Mouse (Mus musculus) kidney, postnatal 10 days (tissue): ENCODE results near the gene Mmp9.
A peak's percentile ranks its signal among the peaks of the same experiment; 100 is the strongest.

Experiments used
- DNase-seq: peaks from one replicate; pipeline ENCODE4 v3.0.0; 2021; ENCODE audit warnings: mixed read lengths

The Mmp9 gene

DNA sequence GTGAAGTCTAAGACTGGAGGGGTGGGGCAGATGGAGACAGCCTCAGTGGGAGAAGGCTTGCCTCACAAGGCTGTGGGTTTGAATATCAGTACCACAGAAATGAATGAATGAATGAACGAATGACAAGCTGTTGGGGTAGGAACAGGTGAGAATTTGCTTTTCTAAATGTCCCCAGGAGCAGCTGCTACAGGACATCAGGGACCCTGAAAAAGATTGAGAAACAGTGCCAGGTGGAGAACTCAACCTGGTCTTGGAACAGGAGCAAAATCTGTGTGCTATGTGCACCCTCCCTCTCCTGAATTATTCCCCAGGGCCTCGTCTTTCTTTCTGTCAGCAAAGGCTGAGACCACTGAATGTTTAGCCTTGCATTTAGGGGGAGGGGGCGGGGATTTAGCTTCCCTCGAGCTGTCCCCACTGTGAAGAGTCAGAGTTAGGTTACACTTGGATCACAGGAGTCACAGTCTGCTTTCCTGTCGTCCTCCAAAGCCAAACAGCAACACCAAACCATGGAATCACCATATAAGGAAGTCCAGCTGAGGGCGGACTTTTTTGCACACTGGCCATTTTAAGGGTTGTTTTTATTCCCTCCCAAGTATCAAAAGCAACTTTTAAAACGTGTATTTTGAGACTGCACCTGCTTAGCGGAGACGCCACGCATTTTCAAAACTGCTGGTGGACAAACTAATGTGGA lies at the start of gene Mmp9:
Mmp9 (plus strand) TSS at position 641 of the 691 bp plus-strand sequence.
- DNase-seq: no peak

DNA sequence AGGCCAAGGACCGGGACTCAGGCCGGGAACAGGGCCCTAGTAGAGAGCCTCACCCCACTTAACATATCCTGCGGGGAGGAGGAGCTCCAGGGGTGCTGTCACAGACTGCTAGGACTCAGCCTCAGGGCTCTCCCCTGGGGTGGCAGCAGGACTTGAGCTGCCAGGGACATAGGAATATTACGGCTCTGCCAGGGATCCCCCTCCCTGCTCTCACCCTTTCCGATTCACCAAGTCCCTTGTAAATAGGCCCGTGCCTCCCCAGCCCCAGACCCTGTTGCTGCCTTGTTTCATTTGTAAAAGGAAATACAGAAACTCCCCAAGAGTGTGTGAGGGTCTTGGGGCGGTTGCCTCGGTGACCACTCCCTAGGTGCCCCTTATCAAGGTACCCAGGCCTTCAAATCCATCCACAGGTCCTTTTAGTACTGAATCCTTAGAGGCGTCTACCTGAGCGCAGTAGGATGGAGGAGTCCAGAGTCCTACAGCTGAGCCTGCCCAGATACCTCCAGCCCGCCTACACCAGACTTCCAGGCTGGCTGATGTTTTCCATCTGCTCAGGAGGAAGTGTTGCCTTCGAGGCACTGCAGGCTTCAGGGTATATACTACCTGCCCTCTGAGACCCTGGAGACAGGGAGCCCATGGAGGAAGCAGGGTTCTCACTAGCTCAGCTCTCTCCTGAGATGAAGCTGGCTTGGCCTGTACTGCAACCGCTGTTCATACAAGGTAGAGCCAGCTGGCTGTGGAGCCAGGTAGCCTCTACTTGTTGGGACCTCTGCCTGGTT lies 49.3 kb upstream of the Mmp9 start:
- DNase-seq: no peak

DNA sequence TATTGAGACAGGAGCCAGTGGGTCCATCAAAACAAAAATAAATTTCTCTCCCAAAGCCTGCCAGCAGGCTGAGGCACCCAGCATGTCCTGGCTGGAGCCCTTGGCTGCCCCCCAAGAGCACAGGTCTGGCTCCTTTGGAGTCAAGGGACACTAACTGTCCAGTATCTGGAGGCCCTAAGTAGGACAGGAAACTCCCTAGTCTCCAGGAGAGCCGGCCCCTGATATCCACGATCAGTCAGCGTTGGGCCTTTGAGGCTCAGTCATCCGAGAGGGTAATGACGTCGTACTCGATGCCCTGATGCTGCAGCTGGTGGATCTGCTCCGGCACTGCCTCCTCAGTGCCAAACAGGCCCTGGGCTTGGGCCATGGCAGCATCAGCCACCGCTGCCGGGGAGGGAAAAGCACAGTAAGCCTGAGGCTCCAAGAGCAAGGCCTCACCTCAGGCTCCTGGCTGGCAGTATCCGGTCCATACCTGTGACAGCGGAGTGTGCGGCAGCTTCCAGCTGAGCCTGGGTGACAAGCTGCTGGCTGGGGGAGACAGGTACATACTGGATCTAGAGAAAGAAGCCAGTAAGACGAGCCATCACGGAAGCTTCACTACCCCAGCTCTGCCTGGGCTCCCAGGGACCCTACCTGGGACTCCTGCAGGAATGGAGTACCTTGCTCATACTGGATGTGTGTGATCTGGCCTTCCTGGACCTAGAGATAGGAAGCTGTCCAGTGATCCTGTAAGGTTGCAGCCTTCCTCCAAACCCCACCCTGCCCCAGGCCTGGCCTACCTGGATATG lies 48.5 kb upstream of the Mmp9 start:
- no peak for DNase-seq

DNA sequence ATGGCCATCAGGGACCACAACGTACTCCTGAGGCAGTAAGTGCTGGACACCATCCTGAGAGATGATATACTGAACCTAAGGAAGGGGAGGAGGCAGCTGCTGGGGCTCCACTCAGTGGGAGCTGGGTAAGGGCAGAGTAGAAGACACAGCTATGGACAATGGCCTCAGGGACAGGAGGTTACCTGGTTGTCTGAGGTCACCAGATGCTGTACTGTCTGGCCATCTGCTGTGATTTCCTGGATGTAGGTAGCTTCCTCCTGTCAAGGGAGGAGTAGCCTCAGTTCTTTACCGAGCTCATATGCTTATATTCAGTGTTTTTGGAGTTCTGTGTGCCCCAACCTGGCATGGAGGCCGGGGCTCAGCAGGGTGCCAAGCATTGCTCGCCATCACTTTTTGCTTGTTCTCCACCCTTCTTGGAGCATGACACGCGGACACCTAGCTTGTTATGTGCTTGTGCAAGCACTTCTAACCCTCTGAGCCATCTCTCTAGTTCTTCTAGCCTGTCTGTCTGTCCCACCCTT lies 47.8 kb upstream of the Mmp9 start:
- DNase-seq: no peak

DNA sequence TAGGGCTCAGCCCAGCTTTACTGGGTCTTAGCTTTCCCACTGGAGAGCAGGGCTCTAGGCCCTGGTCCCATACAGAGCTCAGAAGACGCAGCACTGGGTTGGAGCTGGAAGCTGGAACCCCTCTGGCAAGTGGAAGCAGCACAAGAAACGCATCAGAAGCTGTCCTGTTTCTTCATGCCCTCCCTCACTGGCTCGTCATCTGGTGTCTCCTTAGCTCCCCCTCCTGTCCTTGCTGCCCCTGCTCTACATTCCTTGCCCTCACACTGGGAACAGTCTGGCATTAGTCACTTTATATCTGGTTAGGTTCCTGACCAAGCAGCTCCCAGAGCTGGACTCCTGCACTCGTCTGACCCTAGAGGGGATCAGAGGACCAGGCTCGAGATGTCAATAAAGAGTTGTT lies 46.5 kb upstream of the Mmp9 start:
- DNase-seq: no peak

DNA sequence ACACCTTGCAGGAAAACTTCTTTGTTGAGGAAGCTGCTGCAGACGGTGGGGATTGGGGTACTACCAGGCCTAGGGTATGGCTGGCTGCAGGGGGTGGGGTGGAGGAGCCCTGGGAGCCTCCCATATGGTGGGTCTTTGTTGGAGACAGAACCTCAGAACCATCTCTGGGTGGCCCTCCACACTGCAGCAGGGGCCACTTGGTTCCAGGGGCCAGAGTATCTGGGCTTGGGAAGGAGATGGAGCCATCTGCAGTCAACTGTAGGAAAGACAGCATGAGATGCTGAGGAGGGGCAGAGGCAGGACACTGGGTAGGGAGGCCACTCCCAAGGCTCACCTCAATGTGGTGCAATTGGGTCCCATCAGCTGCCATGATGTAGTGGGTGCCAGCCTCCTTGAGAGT lies 45.9 kb upstream of the Mmp9 start:
- no peak for DNase-seq

DNA sequence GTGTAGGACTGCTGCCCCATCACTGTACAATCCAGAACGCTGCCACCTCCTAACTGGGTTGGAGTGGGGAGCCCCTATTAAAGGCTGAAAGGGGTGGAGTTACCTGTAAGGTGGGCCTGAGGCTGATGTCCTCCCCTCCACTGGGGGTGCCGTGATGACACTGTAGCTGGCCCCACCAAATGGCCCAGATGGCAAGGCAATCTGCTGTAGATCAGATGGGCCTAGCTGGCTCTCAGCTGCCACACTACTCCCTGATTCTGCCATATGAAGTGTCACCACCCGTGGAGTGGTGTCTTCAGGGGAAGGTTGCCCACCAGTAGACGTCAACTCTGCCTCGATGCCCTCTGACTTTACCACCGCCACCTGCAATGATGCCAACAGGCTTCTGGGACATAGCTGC lies 44.7 kb upstream of the Mmp9 start:
- no peak for DNase-seq

DNA sequence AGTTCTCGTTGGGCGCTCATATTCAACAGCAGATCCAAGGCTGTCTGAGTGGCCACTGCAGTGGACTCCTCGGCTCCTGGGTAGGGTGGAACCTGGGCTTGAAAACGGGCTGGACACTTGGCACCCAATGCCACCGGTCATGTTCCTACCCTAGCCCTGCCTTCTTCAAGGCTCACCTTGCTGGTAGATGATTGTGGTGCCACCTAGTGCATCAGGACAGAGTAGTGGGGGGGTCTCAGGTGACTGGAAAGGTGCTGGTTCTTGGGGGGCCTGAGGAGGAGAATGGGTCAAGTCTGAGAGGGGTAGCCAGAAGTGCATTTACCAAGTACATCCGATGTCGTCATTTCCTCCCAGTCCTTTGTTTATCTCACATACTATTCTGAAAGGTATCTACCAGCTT lies 42.6 kb upstream of the Mmp9 start:
- no peak for DNase-seq

DNA sequence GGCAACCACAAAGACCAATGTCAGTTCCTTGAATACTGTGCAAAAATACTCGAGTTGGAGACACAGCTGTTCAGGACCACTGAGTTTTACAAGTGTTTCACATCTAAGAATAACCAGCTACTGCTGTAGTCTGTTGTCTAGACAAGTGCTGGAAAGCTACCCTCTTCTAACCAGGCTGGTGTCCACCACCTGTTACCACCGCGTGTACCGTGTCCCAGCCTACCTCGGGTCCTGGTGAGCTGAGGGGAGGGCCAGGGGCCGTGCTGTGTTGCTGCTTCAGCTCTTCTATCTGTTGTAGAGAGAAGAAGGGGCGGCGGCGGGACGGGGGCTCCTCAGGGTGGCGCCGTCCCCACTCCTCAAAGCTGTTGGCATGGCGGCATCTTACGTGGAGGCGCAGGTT lies 41.5 kb upstream of the Mmp9 start:
- DNase-seq: no peak

DNA sequence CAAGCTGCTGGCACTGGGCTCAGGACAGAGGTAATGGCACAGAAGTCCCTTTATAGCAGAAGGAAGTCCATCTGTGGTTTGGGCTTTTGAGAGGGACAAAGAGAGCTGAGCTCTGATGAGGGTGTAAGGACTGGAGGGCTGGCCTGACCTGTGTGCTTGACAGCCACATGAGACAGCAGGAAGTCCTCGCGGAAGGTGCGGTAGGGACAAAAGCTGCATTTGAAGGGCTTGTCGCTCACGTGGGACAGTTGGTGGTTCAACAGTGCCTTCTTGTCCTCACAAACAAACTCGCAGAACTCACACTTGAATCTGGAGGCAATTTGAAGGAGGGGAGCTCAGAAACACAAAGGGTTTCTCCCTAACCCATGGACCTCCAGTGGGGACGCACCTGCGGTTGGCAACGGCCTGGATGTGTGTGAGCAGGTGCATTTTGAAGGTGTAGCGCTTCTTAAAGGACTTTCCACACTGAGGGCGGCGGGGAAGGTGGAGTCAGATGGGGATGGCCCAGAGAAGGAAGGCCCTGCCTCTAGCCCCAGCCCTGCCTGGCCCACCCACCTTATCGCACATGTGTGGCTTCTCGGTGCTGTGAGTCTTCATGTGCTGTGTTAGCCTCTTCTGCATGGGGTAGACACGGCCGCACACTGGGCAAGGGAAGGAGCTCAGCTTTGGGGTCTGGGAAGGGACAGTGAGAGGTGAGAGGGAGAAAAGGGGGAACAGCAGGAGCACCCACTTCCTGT lies 40.7 kb upstream of the Mmp9 start:
- no peak for DNase-seq

DNA sequence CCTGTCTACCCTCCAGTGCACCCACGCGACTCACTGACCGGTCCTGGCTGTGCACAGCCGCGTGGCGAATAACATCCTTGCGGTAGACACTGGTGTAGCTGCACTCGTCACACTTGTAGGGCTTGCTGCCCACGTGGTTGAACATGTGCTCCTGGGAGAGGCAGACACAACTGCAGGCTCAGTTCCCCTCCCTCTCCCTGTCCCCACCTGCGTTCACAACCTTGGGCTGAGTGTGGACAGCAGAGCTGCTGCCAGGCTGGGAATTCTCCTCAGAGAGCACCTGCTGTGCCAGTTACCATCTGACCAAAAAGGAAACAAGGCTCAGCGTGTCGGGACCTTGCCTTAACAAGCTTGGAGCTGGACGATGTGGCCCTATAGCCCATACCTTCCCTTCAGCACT lies 39.2 kb upstream of the Mmp9 start:
- no peak for DNase-seq

DNA sequence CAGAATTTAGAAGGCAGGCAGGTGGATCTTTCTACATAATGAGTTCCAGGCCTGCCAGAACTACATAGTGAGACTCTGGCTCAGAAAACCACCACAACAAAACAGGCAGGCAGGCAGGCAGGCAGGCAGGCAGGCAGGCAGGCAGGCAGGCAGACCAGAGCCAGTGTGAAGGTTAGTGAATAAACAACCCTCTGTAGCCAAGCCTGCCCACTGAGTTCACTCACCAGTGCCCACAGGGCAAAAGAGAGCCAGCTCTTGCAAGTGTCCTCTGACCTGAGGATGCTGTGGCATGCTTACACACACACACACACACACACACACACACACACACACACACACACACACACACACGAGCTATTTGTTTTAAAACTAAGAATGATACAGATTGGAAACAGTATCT lies 37.1 kb upstream of the Mmp9 start:
- DNase-seq: no peak

DNA sequence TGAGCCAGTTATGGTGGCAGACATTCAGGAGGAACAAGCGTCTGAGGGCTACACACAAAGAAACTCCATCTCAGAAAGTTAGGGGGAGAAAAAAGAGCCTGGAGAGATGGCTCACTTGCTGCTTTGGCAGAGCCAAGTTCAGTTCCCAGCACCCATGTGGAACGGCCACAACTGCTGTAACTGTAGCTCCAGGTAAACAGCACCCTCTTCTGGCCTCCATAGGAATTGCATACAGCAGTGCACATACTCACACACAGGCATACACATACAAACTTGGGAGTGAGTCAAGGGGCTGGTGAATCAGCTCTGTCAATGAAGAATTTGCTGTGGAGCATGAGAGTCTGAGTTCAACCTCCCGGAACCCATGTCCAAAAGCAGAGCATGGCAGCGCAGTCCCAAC lies 34.5 kb upstream of the Mmp9 start:
- no peak for DNase-seq

DNA sequence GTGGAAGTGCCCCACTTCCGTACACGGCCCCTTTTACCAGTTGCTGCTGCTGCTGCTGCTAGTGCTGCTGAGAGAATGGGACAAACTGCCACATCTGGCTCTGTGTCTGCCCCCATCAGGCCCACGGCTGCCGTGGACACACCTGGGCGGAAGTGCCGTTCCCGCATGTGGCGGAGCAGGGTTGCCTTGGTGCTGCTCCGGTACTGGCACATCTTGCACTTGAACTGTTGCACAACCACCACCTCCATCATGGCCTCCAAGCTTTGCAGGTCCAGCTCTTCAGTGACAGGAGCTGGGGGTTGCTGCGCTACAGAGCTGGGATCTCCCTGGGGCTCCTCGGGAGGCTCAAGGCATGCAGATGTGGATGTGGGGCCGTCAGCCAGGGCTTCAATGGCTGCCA lies 33.1 kb upstream of the Mmp9 start:
- DNase-seq: no peak

DNA sequence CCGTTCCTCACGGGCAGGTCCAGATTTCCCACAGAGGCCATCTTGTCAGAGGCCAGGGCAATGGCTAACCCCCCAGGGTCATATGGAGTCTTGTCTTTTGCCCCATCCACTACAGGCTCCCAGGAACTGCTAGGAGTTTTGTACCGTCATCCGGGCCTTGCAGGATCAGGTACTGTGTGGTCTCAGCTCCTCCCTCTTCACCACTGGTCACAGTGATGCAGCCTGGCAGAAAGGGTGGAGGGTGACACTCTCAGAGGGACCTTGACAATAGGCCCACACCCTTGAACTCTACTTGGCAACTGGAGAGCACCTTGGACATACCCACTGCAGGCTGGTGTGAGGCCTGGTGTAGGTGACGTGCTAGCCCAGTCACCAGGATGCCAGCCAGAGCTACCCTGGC lies 32.6 kb upstream of the Mmp9 start:
- no peak for DNase-seq

DNA sequence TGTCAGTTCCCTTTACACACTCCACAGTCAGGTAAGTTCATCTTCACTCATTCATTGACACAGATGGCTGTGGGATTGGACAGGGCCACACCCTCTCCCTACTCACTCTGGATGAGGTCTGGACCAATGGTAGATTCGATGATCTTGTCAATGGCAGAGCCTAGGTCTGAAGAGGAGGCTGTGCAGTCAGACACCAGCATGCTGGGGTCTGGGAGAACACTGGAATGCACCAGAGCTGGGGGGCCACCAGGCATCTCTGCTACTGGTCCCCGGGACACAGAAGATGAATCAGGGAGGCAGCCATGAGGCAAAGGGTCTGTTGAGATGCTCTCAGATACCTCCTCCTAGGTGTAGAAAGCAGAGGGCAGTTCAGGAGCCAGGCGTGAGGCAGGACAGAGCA lies 31.5 kb upstream of the Mmp9 start:
- no peak for DNase-seq

DNA sequence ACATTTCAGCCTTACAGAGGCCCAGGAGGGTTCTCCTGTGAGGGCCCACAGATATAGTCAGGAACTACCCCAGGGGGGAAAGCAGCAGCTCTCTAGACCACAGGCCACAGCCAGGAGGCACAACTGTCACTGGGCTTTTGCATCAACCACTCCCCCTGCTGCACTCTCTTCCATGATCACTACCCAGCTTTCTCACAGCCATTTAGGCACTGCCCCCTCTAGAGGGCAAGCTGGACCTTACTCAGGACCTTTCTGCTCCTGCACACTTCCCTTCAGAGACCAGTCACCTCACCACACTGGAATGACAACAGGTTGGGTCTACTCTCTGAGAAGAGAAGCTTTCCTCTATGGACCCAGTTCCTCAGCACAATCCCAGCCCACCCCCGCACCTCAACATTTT lies 31.0 kb upstream of the Mmp9 start:
- DNase-seq: peak; percentile 69

DNA sequence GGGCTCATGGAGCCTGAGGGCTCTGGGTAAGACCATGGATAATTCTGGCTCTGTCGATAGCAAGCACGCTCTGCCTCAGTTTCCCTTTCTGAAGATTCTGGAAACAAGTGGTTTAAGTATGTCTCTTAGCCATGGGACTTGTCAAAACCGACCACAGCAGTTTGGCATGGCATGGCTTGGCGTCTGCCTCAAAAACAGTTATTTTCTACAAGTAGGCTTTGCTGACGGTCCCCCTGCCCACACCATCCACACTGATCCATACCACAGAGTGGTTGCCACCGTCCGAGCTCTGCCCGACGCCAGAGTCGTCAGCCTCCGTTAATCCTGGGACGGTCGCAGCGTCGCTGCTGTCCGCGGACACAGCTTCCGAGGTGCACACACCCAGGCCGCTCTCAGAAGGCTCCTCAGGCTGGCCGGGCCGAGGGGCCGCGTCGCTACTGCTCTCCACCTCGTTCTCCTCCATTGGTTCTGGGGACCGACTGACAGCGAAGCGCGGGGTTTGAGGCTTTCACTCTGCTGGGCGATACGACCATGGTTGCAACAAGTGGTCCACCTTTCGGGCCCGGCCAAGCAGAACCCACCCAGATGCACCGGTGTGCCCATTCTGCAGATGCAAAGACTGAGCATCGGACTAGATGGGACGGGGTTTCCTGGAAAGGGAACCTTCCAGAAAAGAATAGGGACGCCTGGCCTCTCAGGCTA lies 30.1 kb upstream of the Mmp9 start:
- no peak for DNase-seq

DNA sequence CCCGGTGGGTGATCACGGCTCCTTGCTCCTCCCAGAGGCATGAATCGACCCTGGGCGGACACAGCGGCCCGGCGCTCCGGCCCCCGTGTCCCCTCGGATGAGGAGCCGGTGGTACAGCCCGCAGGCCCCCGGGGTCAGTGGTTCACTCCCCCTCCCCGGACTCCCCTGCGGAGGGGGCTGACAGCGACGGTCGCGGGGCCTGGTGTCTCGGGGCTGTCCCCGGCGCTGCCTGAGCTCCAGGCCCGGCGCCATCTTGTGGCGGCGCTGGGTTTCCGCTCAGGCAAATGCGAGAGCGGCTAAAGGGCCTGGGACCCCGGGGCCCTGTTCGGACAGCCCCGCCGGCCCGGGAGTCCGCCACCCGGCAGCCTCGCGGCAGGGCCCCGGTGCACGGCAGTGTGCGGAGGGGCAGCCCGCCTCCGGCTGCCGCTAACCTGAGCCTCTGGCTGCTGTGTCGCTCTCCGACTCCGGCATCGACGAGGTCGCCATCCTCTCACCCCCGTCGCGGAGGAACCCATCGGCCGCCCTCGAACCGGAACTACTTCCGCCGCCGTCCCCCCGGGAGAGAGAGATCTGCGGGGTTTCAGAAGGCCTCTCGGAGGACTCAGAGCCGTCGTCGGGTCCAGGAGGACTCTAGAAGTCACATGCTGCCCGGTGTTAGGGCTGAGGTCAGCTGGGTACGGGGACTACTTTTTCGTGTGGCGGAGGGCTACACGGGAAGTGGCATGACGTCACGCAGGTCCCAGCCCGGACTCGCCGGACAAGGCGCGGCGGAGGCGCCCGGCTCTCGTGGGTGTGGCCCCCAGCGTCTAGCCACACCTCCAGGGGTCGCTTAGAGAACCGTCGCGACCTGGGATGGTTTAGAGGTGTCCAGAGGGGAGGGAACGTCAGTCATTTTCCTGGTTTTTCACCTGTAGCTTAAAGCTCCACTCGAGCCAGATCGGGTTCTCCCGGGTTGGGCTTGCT lies 29.2 kb upstream of the Mmp9 start, which contains the start of gene Zfp335:
Zfp335 (minus strand) TSS at position 672 of the 963 bp plus-strand sequence.
- DNase-seq: peak; percentile 97

DNA sequence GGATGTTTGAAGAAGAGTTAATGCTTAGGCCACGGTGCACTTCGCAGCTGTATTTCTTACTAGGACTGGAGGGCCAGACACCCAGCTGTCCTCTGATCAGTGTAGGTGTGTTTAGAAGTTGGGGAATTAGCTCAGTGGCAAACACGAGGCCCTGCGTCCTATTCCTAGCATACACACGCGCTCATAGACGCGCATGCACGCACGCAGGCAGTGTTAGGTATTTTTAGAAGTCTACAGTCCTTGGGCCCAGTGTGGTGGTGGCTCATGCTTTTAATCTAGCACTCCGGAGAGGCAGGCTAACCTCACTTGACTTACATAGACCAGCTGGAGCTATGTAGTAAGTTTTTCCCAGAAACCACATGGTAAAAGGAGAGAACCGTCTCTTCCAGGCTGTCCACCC lies 28.4 kb upstream of the Mmp9 start:
- DNase-seq: peak; percentile 51
